Mouse (Mus musculus): ENCODE results near the gene Auts2.
"Not testable (repeated sequence)": the region's sequence is repeated elsewhere in the genome, so short reads cannot be mapped to it uniquely, and the experiment has no call there.

The Auts2 gene

GRCm38 (mm10) chr5:132543118-132544071 is at the start of gene Auts2:
TSS of gene Auts2 (minus strand) at chr5:132543344.
- Histone ChIP-seq H3K27me3 (ENCODE audit: control insufficient read depth, insufficient read depth, low read length, poor library complexity, severe bottlenecking) (no peaks in the 10 kb centered on the region), H3K36me3 (ENCODE audit: control insufficient read depth, insufficient read depth, low read length, poor library complexity, severe bottlenecking) (no peaks in the 10 kb centered on the region)
- no peak for DNase-seq (ENCODE audit: low read depth, low spot score)

GRCm38 (mm10) chr5:132591721-132592695 is 48.9 kb upstream of the Auts2 start:
- H3K36me3 ChIP-seq (ENCODE audit: control insufficient read depth, insufficient read depth, low read length, poor library complexity, severe bottlenecking) = no peaks in the 10 kb centered on the region

GRCm38 (mm10) chr5:132579774-132580173 is 36.6 kb upstream of the Auts2 start:
- DNase-seq (ENCODE audit: low read depth, low spot score) = no peak
- H3K36me3 ChIP-seq (ENCODE audit: control insufficient read depth, insufficient read depth, low read length, poor library complexity, severe bottlenecking) = no peaks in the 10 kb centered on the region
- no peaks in the 10 kb centered on the region for H3K27me3 ChIP-seq (ENCODE audit: control insufficient read depth, insufficient read depth, low read length, poor library complexity, severe bottlenecking)

More at GRCm38 (mm10) chr5:132591721-132592695, 48.9 kb upstream of the Auts2 start:
- DNase-seq (ENCODE audit: low read depth, low spot score) = no peak
- H3K27me3 ChIP-seq (ENCODE audit: control insufficient read depth, insufficient read depth, low read length, poor library complexity, severe bottlenecking) = no peaks in the 10 kb centered on the region

GRCm38 (mm10) chr5:132560771-132561170 is 17.6 kb upstream of the Auts2 start:
- H3K36me3 ChIP-seq (ENCODE audit: control insufficient read depth, insufficient read depth, low read length, poor library complexity, severe bottlenecking); DNase-seq (ENCODE audit: low read depth, low spot score): not testable (repeated sequence)

GRCm38 (mm10) chr5:132545761-132546160 is 2.6 kb upstream of the Auts2 start:
- Histone ChIP-seq H3K27me3 (ENCODE audit: control insufficient read depth, insufficient read depth, low read length, poor library complexity, severe bottlenecking) (no peaks in the 10 kb centered on the region), H3K36me3 (ENCODE audit: control insufficient read depth, insufficient read depth, low read length, poor library complexity, severe bottlenecking) (no peaks in the 10 kb centered on the region)
- DNase-seq (ENCODE audit: low read depth, low spot score) = no peak

More at GRCm38 (mm10) chr5:132560771-132561170, 17.6 kb upstream of the Auts2 start:
- H3K27me3 ChIP-seq (ENCODE audit: control insufficient read depth, insufficient read depth, low read length, poor library complexity, severe bottlenecking) = not testable (repeated sequence)

- H3K27me3 ChIP-seq (ENCODE audit: control insufficient read depth, insufficient read depth, low read length, poor library complexity, severe bottlenecking) = no peaks in the 10 kb centered on the region
- DNase-seq (ENCODE audit: low read depth, low spot score) = no peak
- H3K36me3 ChIP-seq (ENCODE audit: control insufficient read depth, insufficient read depth, low read length, poor library complexity, severe bottlenecking) = no peaks in the 10 kb centered on the region
These were observed 1.2 kb upstream of the Auts2 start for GRCm38 (mm10) chr5:132544176-132544995.

- no peaks in the 10 kb centered on the region for H3K36me3 ChIP-seq (ENCODE audit: control insufficient read depth, insufficient read depth, low read length, poor library complexity, severe bottlenecking)
- no peaks in the 10 kb centered on the region for H3K27me3 ChIP-seq (ENCODE audit: control insufficient read depth, insufficient read depth, low read length, poor library complexity, severe bottlenecking)
- DNase-seq (ENCODE audit: low read depth, low spot score) = no peak
These were observed 643 bp downstream of the Auts2 start for GRCm38 (mm10) chr5:132542381-132543020.

GRCm38 (mm10) chr5:132541951-132542350 is 1.2 kb downstream of the Auts2 start:
- Histone ChIP-seq H3K36me3 (ENCODE audit: control insufficient read depth, insufficient read depth, low read length, poor library complexity, severe bottlenecking) (no peaks in the 10 kb centered on the region), H3K27me3 (ENCODE audit: control insufficient read depth, insufficient read depth, low read length, poor library complexity, severe bottlenecking) (no peaks in the 10 kb centered on the region)
- DNase-seq (ENCODE audit: low read depth, low spot score) = no peak

- DNase-seq (ENCODE audit: low read depth, low spot score) = no peak
- no peaks in the 10 kb centered on the region for H3K36me3 ChIP-seq (ENCODE audit: control insufficient read depth, insufficient read depth, low read length, poor library complexity, severe bottlenecking)
- no peaks in the 10 kb centered on the region for H3K27me3 ChIP-seq (ENCODE audit: control insufficient read depth, insufficient read depth, low read length, poor library complexity, severe bottlenecking)
These were observed 1.7 kb downstream of the Auts2 start for GRCm38 (mm10) chr5:132541371-132541931.

- no peak for DNase-seq (ENCODE audit: low read depth, low spot score)
- H3K27me3 ChIP-seq (ENCODE audit: control insufficient read depth, insufficient read depth, low read length, poor library complexity, severe bottlenecking) = no peaks in the 10 kb centered on the region
- no peaks in the 10 kb centered on the region for H3K36me3 ChIP-seq (ENCODE audit: control insufficient read depth, insufficient read depth, low read length, poor library complexity, severe bottlenecking)
These were observed 2.3 kb downstream of the Auts2 start for GRCm38 (mm10) chr5:132540841-132541311.

GRCm38 (mm10) chr5:132537475-132537874 is 5.7 kb downstream of the Auts2 start:
- Histone ChIP-seq H3K27me3 (ENCODE audit: control insufficient read depth, insufficient read depth, low read length, poor library complexity, severe bottlenecking) (no peaks in the 10 kb centered on the region), H3K36me3 (ENCODE audit: control insufficient read depth, insufficient read depth, low read length, poor library complexity, severe bottlenecking) (no peaks in the 10 kb centered on the region)
- no peak for DNase-seq (ENCODE audit: low read depth, low spot score)

- DNase-seq (ENCODE audit: low read depth, low spot score) = no peak
- Histone ChIP-seq H3K27me3 (ENCODE audit: control insufficient read depth, insufficient read depth, low read length, poor library complexity, severe bottlenecking) (no peaks in the 10 kb centered on the region), H3K36me3 (ENCODE audit: control insufficient read depth, insufficient read depth, low read length, poor library complexity, severe bottlenecking) (no peaks in the 10 kb centered on the region)
These were observed 16.7 kb downstream of the Auts2 start for GRCm38 (mm10) chr5:132526395-132526794.

GRCm38 (mm10) chr5:132521358-132521873 is 21.7 kb downstream of the Auts2 start:
- no peak for DNase-seq (ENCODE audit: low read depth, low spot score)
- Histone ChIP-seq H3K36me3 (ENCODE audit: control insufficient read depth, insufficient read depth, low read length, poor library complexity, severe bottlenecking) (no peaks in the 10 kb centered on the region), H3K27me3 (ENCODE audit: control insufficient read depth, insufficient read depth, low read length, poor library complexity, severe bottlenecking) (no peaks in the 10 kb centered on the region)
